Mouse (Mus musculus) E14TG2a.4 (cell line): ENCODE measurements around the gene Myh7b.

Source experiments
- CTCF ChIP-seq: conservative IDR thresholded peaks from 2 replicates; pipeline ENCODE4 v1.5.1; 2014; ENCODE audit warnings: low read length
- NANOG ChIP-seq: IDR thresholded peaks from 2 replicates; pipeline ENCODE4 v1.6.1; 2014; ENCODE audit warnings: borderline replicate concordance, low read length, mixed read lengths

DNA sequence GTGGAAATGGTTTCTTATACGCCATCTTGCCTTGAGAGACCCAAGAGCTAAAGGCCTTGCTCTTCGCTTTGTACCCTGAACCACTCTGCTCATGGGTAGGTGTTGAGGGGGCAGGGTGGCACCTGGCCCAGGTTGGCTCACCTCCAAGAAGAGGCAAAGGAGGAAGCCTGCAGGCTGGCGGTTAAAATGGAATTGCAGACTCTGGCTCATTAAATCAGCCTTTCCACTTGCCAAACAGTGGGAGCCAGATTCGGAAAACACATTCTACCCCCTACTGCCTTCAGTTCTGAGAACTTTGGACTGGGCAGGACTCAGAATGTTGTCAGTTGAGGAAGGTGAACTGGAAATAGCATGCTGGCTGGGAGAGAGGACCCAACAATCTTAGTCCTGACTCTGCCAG, 36.3 kb upstream of the Myh7b start:
- TF ChIP-seq CTCF (no peak), NANOG (no peak)
